Mouse (Mus musculus): ENCODE measurements around the gene Fam13a. TPM values are rescaled to one million over a fixed set of nuclear protein-coding genes. Genes with fewer than 3 reads are reported as not detected.

The Fam13a gene
- polyA plus RNA-seq, 1 experiment from 2014 or later, result 7.4 TPM

- peak overlapping the region; percentile 60 for H3K4me3 ChIP-seq
- 0 out of 2 replicates have a peak overlapping the region, but pooled peaks have one; percentile 63 for H3K9ac ChIP-seq
- H3K27me3 ChIP-seq, result no peaks in the 10 kb centered on the region
- H3K4me2 ChIP-seq (replicated peaks), result peak overlapping the region; percentile 70
- ATAC-seq (ENCODE audit: low FRiP score, low read depth), result no peak; the same call in 1 of the 2 replicates
- H3K9me3 ChIP-seq, result no peaks in the 10 kb centered on the region
- no peaks in the 10 kb centered on the region for H3K36me3 ChIP-seq
- no peak overlapping the region for H3K27ac ChIP-seq
- H3K4me1 ChIP-seq, result peaks cover 7% of the 10 kb centered on the region; the same call in 1 of the 2 replicates
- WGBS, result 9% methylated on average over 3 of the region's 3 CpGs
Observed at GRCm38 (mm10) chr6:59024806-59025205, 457 bp upstream of the Fam13a start.

- Histone ChIP-seq H3K4me2 (replicated peaks) (peak overlapping the region; percentile 70), H3K27me3 (no peaks in the 10 kb centered on the region), H3K9ac (peak overlapping the region; percentile 63; the same call in 1 of the 2 replicates), H3K36me3 (no peaks in the 10 kb centered on the region), H3K27ac (peak overlapping the region; percentile 23), H3K9me3 (no peaks in the 10 kb centered on the region), H3K4me3 (peak overlapping the region; percentile 60), H3K4me1 (peaks cover 7% of the 10 kb centered on the region; the same call in 1 of the 2 replicates)
- ATAC-seq (ENCODE audit: low FRiP score, low read depth), result no peak
- WGBS, result 51% methylated on average over 6 of the region's 6 CpGs
Observed at GRCm38 (mm10) chr6:59023455-59024163, 740 bp downstream of the Fam13a start.

GRCm38 (mm10) chr6:59022621-59023020 is 1.7 kb downstream of the Fam13a start:
- Histone ChIP-seq H3K9me3 (no peaks in the 10 kb centered on the region), H3K4me1 (peaks cover 7% of the 10 kb centered on the region; the same call in 1 of the 2 replicates), H3K9ac (no peak overlapping the region), H3K4me2 (replicated peaks) (no peak overlapping the region), H3K4me3 (no peak overlapping the region), H3K36me3 (no peaks in the 10 kb centered on the region), H3K27ac (no peak overlapping the region), H3K27me3 (no peaks in the 10 kb centered on the region)
- WGBS, result 83% methylated on average over 2 of the region's 2 CpGs
- no peak for ATAC-seq (ENCODE audit: low FRiP score, low read depth)

GRCm38 (mm10) chr6:59020346-59020745 is 4.0 kb downstream of the Fam13a start:
- Histone ChIP-seq H3K4me2 (replicated peaks) (no peak overlapping the region), H3K9me3 (no peaks in the 10 kb centered on the region), H3K27me3 (no peaks in the 10 kb centered on the region), H3K4me1 (peaks cover 7% of the 10 kb centered on the region; the same call in 1 of the 2 replicates), H3K9ac (no peak overlapping the region), H3K27ac (no peak overlapping the region), H3K4me3 (no peak overlapping the region), H3K36me3 (no peaks in the 10 kb centered on the region)
- 88% methylated on average over 2 of the region's 2 CpGs for WGBS
- ATAC-seq (ENCODE audit: low FRiP score, low read depth), result no peak

- 59% methylated on average over 1 of the region's 1 CpGs for WGBS
- H3K36me3 ChIP-seq, result no peaks in the 10 kb centered on the region
- H3K27ac ChIP-seq, result no peak overlapping the region
- no peaks in the 10 kb centered on the region for H3K27me3 ChIP-seq
- no peak overlapping the region for H3K4me3 ChIP-seq
- no peaks in the 10 kb centered on the region for H3K9me3 ChIP-seq
- no peak overlapping the region for H3K4me2 ChIP-seq (replicated peaks)
- H3K9ac ChIP-seq, result no peak overlapping the region
- ATAC-seq (ENCODE audit: low FRiP score, low read depth), result no peak
- H3K4me1 ChIP-seq, result peaks cover 7% of the 10 kb centered on the region; the same call in 1 of the 2 replicates
Observed at GRCm38 (mm10) chr6:59019847-59020246, 4.5 kb downstream of the Fam13a start.

GRCm38 (mm10) chr6:59016336-59016832 is 8.0 kb downstream of the Fam13a start:
- Histone ChIP-seq H3K36me3 (no peaks in the 10 kb centered on the region), H3K27ac (no peak overlapping the region), H3K4me3 (no peak overlapping the region), H3K9me3 (no peaks in the 10 kb centered on the region), H3K27me3 (no peaks in the 10 kb centered on the region), H3K4me1 (no peaks in the 10 kb centered on the region), H3K9ac (no peak overlapping the region), H3K4me2 (replicated peaks) (no peak overlapping the region)
- 74% methylated on average over 1 of the region's 1 CpGs for WGBS
- ATAC-seq (ENCODE audit: low FRiP score, low read depth), result peak; percentile 64; the same call in 1 of the 2 replicates

- no peak overlapping the region for H3K9ac ChIP-seq
- H3K9me3 ChIP-seq, result no peaks in the 10 kb centered on the region
- no peak overlapping the region for H3K4me3 ChIP-seq
- no peaks in the 10 kb centered on the region for H3K36me3 ChIP-seq
- H3K4me2 ChIP-seq (replicated peaks), result no peak overlapping the region
- 73% methylated on average over 2 of the region's 2 CpGs for WGBS
- no peaks in the 10 kb centered on the region for H3K4me1 ChIP-seq
- ATAC-seq (ENCODE audit: low FRiP score, low read depth), result no peak
- no peak overlapping the region for H3K27ac ChIP-seq
- no peaks in the 10 kb centered on the region for H3K27me3 ChIP-seq
Observed at GRCm38 (mm10) chr6:59014760-59015159, 9.6 kb downstream of the Fam13a start.

- no peak for ATAC-seq (ENCODE audit: low FRiP score, low read depth)
- H3K27me3 ChIP-seq, result no peaks in the 10 kb centered on the region
- no peak overlapping the region for H3K9ac ChIP-seq
- H3K36me3 ChIP-seq, result no peaks in the 10 kb centered on the region
- H3K27ac ChIP-seq, result no peak overlapping the region
- WGBS, result 73% methylated on average over 8 of the region's 8 CpGs
- H3K9me3 ChIP-seq, result no peaks in the 10 kb centered on the region
- no peak overlapping the region for H3K4me3 ChIP-seq
- H3K4me2 ChIP-seq (replicated peaks), result no peak overlapping the region
- no peaks in the 10 kb centered on the region for H3K4me1 ChIP-seq
Observed at GRCm38 (mm10) chr6:59014088-59014759, 10.1 kb downstream of the Fam13a start.

- no peak overlapping the region for H3K27ac ChIP-seq
- 93% methylated on average over 3 of the region's 3 CpGs for WGBS
- H3K4me2 ChIP-seq (replicated peaks), result no peak overlapping the region
Observed at GRCm38 (mm10) chr6:59010792-59011191, 13.6 kb downstream of the Fam13a start.

GRCm38 (mm10) chr6:59004630-59005029 is 19.7 kb downstream of the Fam13a start:
- H3K36me3 ChIP-seq, result no peaks in the 10 kb centered on the region
- no peaks in the 10 kb centered on the region for H3K4me1 ChIP-seq
- no peak for ATAC-seq (ENCODE audit: low FRiP score, low read depth)
- no peak overlapping the region for H3K27ac ChIP-seq
- no peak overlapping the region for H3K4me2 ChIP-seq (replicated peaks)
- H3K27me3 ChIP-seq, result no peaks in the 10 kb centered on the region
- H3K9ac ChIP-seq, result no peak overlapping the region
- WGBS, result 95% methylated on average over 5 of the region's 5 CpGs
- H3K4me3 ChIP-seq, result no peak overlapping the region
- no peaks in the 10 kb centered on the region for H3K9me3 ChIP-seq

More at GRCm38 (mm10) chr6:59010792-59011191, 13.6 kb downstream of the Fam13a start:
- Histone ChIP-seq H3K9me3 (no peaks in the 10 kb centered on the region), H3K4me1 (no peaks in the 10 kb centered on the region), H3K27me3 (no peaks in the 10 kb centered on the region), H3K4me3 (no peak overlapping the region), H3K9ac (no peak overlapping the region), H3K36me3 (no peaks in the 10 kb centered on the region)
- no peak for ATAC-seq (ENCODE audit: low FRiP score, low read depth)

- no peak overlapping the region for H3K4me3 ChIP-seq
- no peak overlapping the region for H3K4me2 ChIP-seq (replicated peaks)
- H3K4me1 ChIP-seq, result peaks cover 10% of the 10 kb centered on the region
- WGBS, result 17% methylated on average over 4 of the region's 4 CpGs
- ATAC-seq (ENCODE audit: low FRiP score, low read depth), result peak; percentile 51
- H3K9me3 ChIP-seq, result no peaks in the 10 kb centered on the region
- H3K27ac ChIP-seq, result no peak overlapping the region; the same call in 1 of the 2 replicates
- no peak overlapping the region for H3K9ac ChIP-seq
- H3K36me3 ChIP-seq, result no peaks in the 10 kb centered on the region
- no peaks in the 10 kb centered on the region for H3K27me3 ChIP-seq
Observed at GRCm38 (mm10) chr6:58999044-58999453, 25.3 kb downstream of the Fam13a start.

GRCm38 (mm10) chr6:58998528-58998927 is 25.8 kb downstream of the Fam13a start:
- Histone ChIP-seq H3K9me3 (no peaks in the 10 kb centered on the region), H3K4me1 (peaks cover 10% of the 10 kb centered on the region), H3K4me3 (no peak overlapping the region), H3K27me3 (no peaks in the 10 kb centered on the region), H3K36me3 (no peaks in the 10 kb centered on the region), H3K4me2 (replicated peaks) (no peak overlapping the region), H3K9ac (no peak overlapping the region), H3K27ac (no peak overlapping the region; the same call in 1 of the 2 replicates)
- no peak for ATAC-seq (ENCODE audit: low FRiP score, low read depth)
- 58% methylated on average over 4 of the region's 4 CpGs for WGBS

All from limb, embryonic 13.5 days (tissue).